Mouse (Mus musculus) thymus, adult 2 months (tissue): ENCODE measurements around the gene Tubg2.

Source experiments
- CTCF ChIP-seq: fragments of 200-500 bp; IDR thresholded peaks from 2 replicates; pipeline ENCODE4 v1.5.1; 2012; ENCODE audit warnings: mild to moderate bottlenecking, control low read depth, low read length, moderate library complexity, borderline replicate concordance; ENCODE audit not compliant: control insufficient read depth, poor library complexity, insufficient read depth; ENCODE audit errors: extremely low read depth
- POLR2A ChIP-seq: fragments of 200-500 bp; IDR thresholded peaks from 2 replicates; pipeline ENCODE4 v1.6.1; 2012; ENCODE audit warnings: mild to moderate bottlenecking, low read length, control low read depth, moderate library complexity; ENCODE audit not compliant: control insufficient read depth, poor library complexity, insufficient read depth; ENCODE audit errors: extremely low read depth

DNA sequence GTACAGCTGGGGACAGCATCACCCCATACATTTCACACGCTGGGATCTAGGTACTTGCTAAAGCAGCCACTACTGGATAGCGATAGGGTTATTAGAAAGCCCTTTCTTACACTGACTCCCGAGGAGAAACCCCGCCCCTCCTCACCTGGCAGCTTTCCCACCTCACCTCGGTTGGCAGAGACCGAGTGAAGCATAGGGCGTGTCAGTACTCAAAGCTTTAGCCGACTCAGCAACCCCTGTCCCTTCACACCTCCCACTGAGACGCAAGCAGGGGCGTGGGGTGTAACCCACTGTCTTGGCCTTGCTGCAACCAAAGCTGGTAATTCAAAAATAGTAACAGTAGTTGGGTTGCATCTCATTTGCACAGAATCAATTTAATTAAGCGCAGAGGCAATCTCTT lies 17.4 kb downstream of the Tubg2 start:
- TF ChIP-seq CTCF (no peak), POLR2A (no peak)
